Mouse (Mus musculus): ENCODE measurements around the gene Gm960. TPM values are rescaled to one million over a fixed set of nuclear protein-coding genes. Genes with fewer than 3 reads are reported as not detected.

The Gm960 gene
- 2.5 and 3.2 TPM in 2 replicates for polyA plus RNA-seq (2015; fragmentation: Nextera tagmentation; extraction: Ambion mirVana)

DNA sequence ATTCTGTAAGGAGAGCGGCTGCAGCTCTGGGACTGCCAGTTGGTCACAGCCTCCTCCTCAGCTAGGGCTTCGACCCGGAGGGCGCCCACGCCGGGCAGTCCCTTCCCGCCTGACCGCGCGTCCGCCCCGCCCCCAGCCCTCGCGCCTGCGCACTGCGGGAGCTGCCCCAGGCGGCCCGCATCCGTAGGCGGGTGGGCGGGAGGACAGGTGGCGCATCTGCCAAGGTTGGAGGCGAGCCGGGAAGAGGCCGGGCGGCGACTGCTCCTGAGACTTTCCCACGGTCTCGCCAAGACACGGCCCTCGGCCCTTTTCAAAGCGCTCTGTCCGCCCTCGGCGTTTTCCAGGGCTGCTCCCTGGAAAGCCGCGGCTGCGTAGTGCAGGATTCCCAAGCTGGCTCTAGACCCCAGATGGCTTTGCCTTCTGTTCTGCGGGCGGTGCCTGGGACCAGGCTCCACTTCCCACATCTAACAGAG lies at the start of gene Gm960:
TSS of gene Gm960 (minus strand) at position 464 of the 473 bp plus-strand sequence.
- DNase-seq (ENCODE audit: low spot score) (peak; percentile 78), ATAC-seq (replicated peaks; ENCODE audit: low FRiP score, low read depth) (peak; percentile 78)
- under 1% methylated on average over 38 of the region's 40 CpGs for WGBS
- H3K27ac ChIP-seq, result no peak within 1 kb of the TSS
- no peak for TF ChIP-seq CTCF (IDR thresholded peaks at IDR 0.05; ENCODE audit: low read depth)
- H3K4me2 ChIP-seq (ENCODE audit: low read length), result peak within 1 kb of the TSS; percentile 93
- no peaks in the 10 kb centered on the region for H3K4me1 ChIP-seq (replicated peaks; ENCODE audit: insufficient read depth, low read length)
- H3K9ac ChIP-seq (ENCODE audit: low read depth, low read length), result peak within 1 kb of the TSS; percentile 55; the same call in 1 of the 2 replicates
- peaks cover 11% of the 10 kb centered on the region for H3K27me3 ChIP-seq (ENCODE audit: insufficient read depth, low read length)
- H3K4me3 ChIP-seq (replicated peaks; ENCODE audit: low read depth, low read length), result peak within 1 kb of the TSS; percentile 50
- H3K9me3 ChIP-seq (replicated peaks; ENCODE audit: low read length), result no peaks in the 10 kb centered on the region
- H3K36me3 ChIP-seq (ENCODE audit: insufficient read depth, low read length), result no peaks in the 10 kb centered on the region

DNA sequence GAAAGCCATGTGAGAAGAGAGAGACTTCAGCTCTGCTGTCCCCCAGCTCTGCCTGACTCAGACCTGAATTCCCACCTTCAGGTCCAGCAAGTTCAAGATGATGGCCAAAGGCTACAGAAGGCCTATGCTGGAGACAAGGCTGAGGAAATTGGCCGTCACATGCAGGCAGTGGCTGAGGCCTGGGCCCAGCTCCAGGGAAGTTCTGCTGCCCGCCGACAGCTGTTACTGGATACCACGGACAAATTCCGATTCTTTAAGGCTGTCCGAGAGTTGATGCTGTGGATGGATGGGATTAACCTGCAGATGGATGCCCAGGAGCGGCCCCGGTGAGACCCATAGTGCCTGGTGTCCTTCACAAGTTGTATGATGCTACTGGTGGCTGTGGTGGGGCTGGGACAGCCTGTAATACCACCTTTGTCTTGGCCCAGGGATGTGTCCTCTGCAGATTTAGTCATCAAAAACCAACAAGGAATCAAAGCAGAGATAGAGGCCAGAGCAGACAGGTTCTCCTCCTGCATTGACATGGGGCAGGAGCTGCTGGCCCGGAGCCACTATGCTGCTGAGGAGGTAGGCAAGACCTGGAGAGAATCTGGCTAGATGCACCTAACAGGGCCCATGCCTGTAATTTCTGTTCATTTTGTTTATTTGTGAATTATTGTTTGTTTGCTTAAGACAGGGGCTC lies 49.3 kb upstream of the Gm960 start:
- 90% methylated on average over 9 of the region's 9 CpGs for WGBS
- H3K9ac ChIP-seq (ENCODE audit: low read depth, low read length), result no peak overlapping the region
- 0 out of 2 replicates have a peak, but pooled peaks cover 5% of the 10 kb centered on the region for H3K36me3 ChIP-seq (ENCODE audit: insufficient read depth, low read length)
- no peak overlapping the region for H3K27ac ChIP-seq
- H3K9me3 ChIP-seq (replicated peaks; ENCODE audit: low read length), result no peaks in the 10 kb centered on the region
- ATAC-seq (replicated peaks; ENCODE audit: low FRiP score, low read depth) (no peak), DNase-seq (ENCODE audit: low spot score) (no peak)
- H3K4me1 ChIP-seq (replicated peaks; ENCODE audit: insufficient read depth, low read length), result no peaks in the 10 kb centered on the region
- H3K4me2 ChIP-seq (ENCODE audit: low read length), result no peak overlapping the region
- no peaks in the 10 kb centered on the region for H3K27me3 ChIP-seq (ENCODE audit: insufficient read depth, low read length)
- TF ChIP-seq CTCF (IDR thresholded peaks at IDR 0.05; ENCODE audit: low read depth), result no peak
- no peak overlapping the region for H3K4me3 ChIP-seq (replicated peaks; ENCODE audit: low read depth, low read length)

DNA sequence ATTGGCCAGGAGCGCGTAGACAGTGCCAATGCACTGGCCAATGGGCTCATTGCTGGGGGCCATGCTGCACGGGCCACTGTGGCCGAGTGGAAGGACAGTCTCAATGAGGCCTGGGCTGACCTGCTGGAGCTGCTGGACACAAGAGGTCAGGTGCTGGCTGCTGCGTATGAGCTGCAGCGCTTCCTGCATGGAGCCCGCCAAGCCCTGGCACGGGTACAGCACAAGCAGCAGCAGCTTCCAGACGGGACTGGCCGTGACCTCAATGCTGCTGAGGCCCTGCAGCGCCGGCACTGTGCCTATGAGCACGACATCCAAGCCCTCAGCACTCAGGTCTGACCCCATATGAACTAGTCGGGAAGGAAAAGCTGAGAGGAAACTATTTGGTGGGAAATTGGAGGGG lies 48.1 kb upstream of the Gm960 start:
- Histone ChIP-seq H3K4me2 (ENCODE audit: low read length) (no peak overlapping the region), H3K4me1 (replicated peaks; ENCODE audit: insufficient read depth, low read length) (no peaks in the 10 kb centered on the region), H3K4me3 (replicated peaks; ENCODE audit: low read depth, low read length) (no peak overlapping the region), H3K36me3 (ENCODE audit: insufficient read depth, low read length) (peaks cover 14% of the 10 kb centered on the region; the same call in 1 of the 2 replicates), H3K27ac (no peak overlapping the region), H3K27me3 (ENCODE audit: insufficient read depth, low read length) (no peaks in the 10 kb centered on the region), H3K9ac (ENCODE audit: low read depth, low read length) (no peak overlapping the region), H3K9me3 (replicated peaks; ENCODE audit: low read length) (no peaks in the 10 kb centered on the region)
- ATAC-seq (replicated peaks; ENCODE audit: low FRiP score, low read depth) (no peak), DNase-seq (ENCODE audit: low spot score) (no peak)
- 73% methylated on average over 14 of the region's 14 CpGs for WGBS
- no peak for TF ChIP-seq CTCF (IDR thresholded peaks at IDR 0.05; ENCODE audit: low read depth)

DNA sequence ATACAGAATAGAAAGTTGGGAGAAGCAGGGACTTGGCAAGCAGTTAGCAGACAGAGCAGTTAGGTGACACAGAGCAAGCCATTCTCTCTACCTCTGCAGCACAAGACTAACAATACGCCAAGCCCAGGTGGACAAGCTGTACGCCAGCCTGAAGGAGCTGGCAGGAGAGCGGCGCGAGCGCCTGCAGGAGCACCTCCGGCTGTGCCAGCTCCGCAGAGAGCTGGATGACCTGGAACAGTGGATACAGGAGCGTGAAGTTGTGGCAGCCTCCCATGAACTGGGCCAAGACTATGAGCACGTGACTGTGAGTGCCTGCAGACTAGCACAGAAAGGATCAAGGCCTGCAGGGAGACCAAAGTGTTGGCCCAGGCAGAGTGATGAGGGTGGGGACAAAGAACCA lies 47.2 kb upstream of the Gm960 start:
- H3K27ac ChIP-seq, result no peak overlapping the region
- H3K4me3 ChIP-seq (replicated peaks; ENCODE audit: low read depth, low read length), result no peak overlapping the region
- ATAC-seq (replicated peaks; ENCODE audit: low FRiP score, low read depth) (no peak), DNase-seq (ENCODE audit: low spot score) (no peak)
- H3K9ac ChIP-seq (ENCODE audit: low read depth, low read length), result no peak overlapping the region
- TF ChIP-seq CTCF (IDR thresholded peaks at IDR 0.05; ENCODE audit: low read depth), result no peak
- WGBS, result 93% methylated on average over 10 of the region's 10 CpGs
- no peaks in the 10 kb centered on the region for H3K4me1 ChIP-seq (replicated peaks; ENCODE audit: insufficient read depth, low read length)
- H3K4me2 ChIP-seq (ENCODE audit: low read length), result no peak overlapping the region
- peaks cover 14% of the 10 kb centered on the region; the same call in 1 of the 2 replicates for H3K36me3 ChIP-seq (ENCODE audit: insufficient read depth, low read length)
- no peaks in the 10 kb centered on the region for H3K27me3 ChIP-seq (ENCODE audit: insufficient read depth, low read length)
- H3K9me3 ChIP-seq (replicated peaks; ENCODE audit: low read length), result no peaks in the 10 kb centered on the region

DNA sequence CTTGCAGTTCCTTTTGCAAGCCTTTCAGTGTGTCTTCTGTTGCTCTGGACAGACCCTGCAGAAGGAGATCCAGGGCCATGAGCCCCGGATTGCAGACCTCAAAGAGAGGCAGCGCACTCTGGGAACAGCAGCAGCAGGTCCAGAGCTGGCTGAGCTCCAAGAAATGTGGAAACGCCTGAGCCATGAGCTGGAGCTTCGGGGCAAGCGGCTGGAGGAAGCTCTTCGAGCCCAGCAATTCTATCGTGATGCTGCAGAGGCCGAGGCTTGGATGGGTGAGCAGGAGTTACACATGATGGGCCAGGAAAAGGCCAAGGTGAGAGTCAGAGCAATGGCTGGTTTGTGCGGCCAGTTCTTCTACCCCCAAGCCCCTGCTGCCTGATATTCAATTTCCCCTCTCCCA lies 46.6 kb upstream of the Gm960 start:
- H3K9me3 ChIP-seq (replicated peaks; ENCODE audit: low read length), result no peaks in the 10 kb centered on the region
- no peak overlapping the region for H3K27ac ChIP-seq
- no peak for TF ChIP-seq CTCF (IDR thresholded peaks at IDR 0.05; ENCODE audit: low read depth)
- no peak overlapping the region for H3K4me3 ChIP-seq (replicated peaks; ENCODE audit: low read depth, low read length)
- ATAC-seq (replicated peaks; ENCODE audit: low FRiP score, low read depth) (no peak), DNase-seq (ENCODE audit: low spot score) (peak; percentile 32)
- H3K9ac ChIP-seq (ENCODE audit: low read depth, low read length), result no peak overlapping the region
- H3K27me3 ChIP-seq (ENCODE audit: insufficient read depth, low read length), result no peaks in the 10 kb centered on the region
- H3K36me3 ChIP-seq (ENCODE audit: insufficient read depth, low read length), result peaks cover 17% of the 10 kb centered on the region; the same call in 1 of the 2 replicates
- no peak overlapping the region for H3K4me2 ChIP-seq (ENCODE audit: low read length)
- 37% methylated on average over 9 of the region's 9 CpGs for WGBS
- no peaks in the 10 kb centered on the region for H3K4me1 ChIP-seq (replicated peaks; ENCODE audit: insufficient read depth, low read length)

DNA sequence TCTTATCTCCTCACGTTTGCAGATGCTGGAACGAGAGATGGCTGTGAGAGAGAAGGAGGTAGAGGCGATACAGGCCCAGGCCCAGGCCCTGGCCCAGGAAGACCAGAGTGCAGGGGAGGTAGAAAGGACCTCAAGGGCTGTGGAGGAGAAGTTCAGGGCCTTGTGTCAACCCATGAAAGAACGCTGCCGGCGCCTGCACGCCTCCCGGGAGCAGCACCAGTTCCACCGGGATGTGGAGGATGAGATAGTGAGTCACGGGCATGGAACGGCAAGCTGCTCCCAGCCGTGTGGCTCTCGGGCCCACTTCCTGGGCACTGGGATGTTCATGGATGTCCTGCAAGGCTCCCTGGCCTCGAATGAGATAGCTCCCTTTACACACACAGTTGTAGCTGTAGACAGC lies 45.6 kb upstream of the Gm960 start:
- no peaks in the 10 kb centered on the region for H3K27me3 ChIP-seq (ENCODE audit: insufficient read depth, low read length)
- WGBS, result 58% methylated on average over 14 of the region's 14 CpGs
- TF ChIP-seq CTCF (IDR thresholded peaks at IDR 0.05; ENCODE audit: low read depth), result no peak
- H3K9me3 ChIP-seq (replicated peaks; ENCODE audit: low read length), result no peaks in the 10 kb centered on the region
- no peak for DNase-seq (ENCODE audit: low spot score)
- ATAC-seq (replicated peaks; ENCODE audit: low FRiP score, low read depth), result no peak
- no peak overlapping the region for H3K27ac ChIP-seq
- H3K4me3 ChIP-seq (replicated peaks; ENCODE audit: low read depth, low read length), result no peak overlapping the region
- H3K4me1 ChIP-seq (replicated peaks; ENCODE audit: insufficient read depth, low read length), result no peaks in the 10 kb centered on the region
- peaks cover 17% of the 10 kb centered on the region; the same call in 1 of the 2 replicates for H3K36me3 ChIP-seq (ENCODE audit: insufficient read depth, low read length)
- no peak overlapping the region for H3K9ac ChIP-seq (ENCODE audit: low read depth, low read length)
- H3K4me2 ChIP-seq (ENCODE audit: low read length), result no peak overlapping the region

All from kidney, postnatal 0 days (tissue).